Mouse (Mus musculus): ENCODE results near the gene Brpf1.
A peak's percentile ranks its signal among the peaks of the same experiment; 100 is the strongest.

Brpf1 gene

DNA sequence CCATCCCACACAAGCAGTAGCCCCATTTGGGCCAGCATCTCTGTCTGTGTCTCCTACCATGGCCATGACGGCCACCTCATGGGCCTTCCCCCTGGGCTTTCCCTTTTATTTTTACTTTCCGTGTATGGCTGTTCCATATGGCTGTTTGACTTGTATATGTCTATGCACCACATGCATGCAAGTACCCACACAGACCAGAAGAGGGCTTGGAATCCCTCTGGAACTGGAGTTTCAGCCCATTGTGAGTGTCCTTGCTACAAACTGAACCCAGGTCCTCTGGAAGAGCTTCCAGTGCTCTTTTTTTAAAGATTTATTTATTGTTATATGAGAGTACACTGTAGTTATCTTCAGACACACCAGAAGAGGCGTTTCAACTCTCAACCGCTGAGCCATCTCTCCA lies 54.5 kb downstream of the Brpf1 start:
- no peak for DNase-seq

DNA sequence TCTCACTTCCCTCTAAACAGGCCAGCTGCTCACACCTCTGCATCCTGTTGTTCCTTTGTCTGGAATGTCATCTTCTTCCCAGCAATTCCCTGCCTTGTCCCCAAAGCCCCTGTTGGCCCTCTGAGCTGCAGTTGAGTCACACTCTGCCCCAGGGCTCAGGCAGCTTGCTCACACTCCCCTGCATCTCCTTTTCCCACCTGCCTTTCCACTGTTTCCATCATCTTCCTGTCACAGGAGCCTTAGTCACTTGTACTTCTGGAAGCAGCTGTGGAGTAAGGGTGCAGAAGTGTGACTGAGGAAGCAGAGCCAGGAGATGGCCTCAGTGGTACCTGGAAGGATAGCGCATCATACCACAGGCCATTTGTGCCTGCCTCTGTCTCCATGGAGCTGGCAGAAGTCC lies 55.3 kb downstream of the Brpf1 start:
- DNase-seq = no peak

DNA sequence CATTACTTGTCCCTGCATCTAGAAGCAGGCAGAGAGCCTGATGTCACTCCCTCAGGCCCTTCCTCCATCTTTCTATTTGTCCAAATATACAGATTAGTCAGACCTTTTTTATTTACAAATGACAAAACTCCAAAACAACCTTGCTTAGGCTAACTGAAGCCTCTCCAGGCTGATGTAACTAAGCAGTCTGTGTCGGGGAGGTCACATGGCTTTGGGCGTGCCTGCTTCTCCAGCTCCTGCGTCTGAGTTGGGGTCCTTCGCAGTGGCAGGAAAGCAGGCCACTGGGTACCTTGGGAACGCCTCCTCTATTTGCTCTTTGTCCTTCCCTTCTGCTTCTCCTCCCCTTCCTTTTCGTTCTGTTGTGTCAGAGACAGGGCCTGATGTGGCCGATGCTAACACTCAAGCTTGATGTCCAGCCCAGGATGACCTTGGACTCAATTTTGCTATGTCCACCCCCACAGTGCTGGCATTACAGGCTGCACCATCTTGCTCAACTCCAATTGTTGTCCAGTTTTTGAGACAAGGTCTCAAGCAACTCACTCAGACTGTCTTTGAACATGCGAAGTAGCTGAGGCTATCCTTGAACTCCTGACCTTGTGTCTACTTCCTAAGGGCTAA lies 57.7 kb downstream of the Brpf1 start:
- DNase-seq = no peak

DNA sequence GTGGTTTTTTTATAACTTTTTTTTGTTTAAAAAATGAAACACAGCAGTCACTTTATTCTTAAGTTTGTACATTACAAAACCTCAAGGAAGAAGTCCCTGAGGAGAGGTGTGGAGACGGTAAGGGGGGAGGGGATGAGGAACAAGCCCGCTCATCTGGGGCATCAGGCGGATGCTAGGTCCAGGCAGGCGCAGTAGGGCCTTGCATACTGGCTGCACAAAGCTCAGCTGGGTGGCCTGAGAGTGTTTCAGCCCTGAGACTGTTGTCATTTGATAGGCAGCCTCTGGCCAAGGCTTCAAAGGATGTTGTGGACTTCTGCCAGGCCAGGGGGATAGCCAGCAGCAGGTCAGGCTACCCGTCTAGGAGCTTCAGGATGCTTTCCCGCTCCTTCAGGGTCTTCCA lies 59.7 kb downstream of the Brpf1 start:
- no peak for DNase-seq

DNA sequence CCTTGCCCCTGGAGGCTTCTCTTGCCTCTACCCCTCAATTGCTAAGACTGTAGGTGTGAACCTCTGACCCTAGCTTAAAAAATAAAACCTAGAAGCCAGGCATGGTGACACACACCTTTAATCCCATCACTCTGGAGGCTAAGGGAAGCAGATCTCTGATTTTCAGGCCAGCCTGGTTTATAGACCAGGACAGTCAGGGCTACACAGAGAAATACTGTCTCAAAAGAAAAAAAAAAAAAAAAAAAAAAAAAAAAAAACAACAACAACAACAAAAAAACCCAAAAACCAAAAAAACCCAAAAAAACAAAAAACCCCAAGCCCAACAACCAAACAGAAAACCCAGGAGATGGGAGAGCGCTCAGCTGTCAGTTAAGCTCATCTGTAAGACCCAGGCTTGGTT lies 60.6 kb downstream of the Brpf1 start:
- DNase-seq = no peak

DNA sequence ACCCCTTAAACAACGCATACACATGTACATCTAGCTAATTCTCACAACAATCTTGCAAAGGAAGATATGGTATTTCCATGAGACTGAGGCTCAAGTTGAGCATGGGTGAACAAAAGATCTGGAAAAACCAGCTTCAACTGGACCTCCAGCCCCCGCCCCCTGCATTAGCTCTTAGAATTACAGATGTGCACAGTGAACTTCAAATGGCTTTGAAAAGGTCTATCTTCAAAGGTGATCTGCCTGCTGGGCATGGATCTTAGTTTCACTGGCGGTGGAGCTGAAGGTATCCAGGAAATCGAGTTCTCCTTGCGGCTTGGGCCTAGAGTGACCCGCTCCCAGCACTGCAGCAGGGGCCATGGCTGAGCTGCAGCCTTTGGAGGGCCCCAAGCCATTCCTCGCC lies 61.2 kb downstream of the Brpf1 start:
- no peak for DNase-seq

DNA sequence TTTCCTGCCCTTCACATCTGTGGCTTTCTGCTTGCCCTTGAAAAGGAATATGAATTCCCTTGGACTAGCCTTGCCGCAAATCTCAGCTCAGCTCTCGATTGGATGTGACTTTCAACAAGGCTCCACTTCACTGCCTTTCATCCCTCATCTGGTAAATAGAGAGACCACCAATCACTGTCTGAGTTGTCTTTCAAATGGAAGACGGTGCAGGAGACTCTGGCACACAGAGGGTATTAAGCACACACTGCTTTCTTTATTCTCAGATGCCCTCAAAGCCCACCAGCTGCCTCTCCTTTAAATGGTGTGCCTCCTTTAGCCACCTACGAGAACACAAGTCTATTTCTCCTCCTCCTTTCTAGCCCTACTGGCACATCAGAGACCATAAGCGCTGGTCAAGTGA lies 61.6 kb downstream of the Brpf1 start:
- no peak for DNase-seq

DNA sequence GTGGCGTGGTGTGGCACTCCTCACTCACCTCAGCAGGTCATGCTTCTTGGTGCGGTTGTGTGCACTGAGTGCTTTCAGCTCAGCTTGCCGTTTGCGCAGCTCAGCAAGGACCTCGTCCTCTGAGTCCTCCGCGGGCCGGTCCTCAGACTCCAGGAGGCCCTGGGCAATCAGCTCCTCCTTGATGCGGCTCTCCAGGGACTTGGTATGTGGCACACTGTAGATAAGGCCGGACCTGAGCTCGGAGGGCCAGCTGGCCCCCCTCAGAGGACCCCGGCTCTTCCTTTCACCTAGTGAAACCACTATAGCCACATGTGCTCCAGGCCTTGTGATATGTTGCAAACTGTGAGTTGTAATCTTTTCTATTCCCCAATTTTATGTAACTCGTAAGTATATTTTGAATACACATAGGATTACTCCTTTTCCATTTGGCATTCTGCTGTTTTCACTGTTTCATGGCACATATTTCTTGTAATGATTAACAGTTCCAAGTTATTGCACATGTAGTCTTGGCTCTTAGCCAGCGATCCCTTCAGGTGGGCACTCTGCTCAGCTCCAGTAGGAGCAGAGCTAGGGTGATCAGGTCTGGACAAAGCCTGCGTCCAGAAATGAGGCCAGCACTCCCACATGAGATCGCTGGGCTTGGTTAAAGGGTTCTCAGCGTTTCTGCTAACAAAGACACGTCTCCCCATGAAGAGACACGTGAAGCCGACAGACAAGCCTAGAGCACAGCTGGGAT lies 63.4 kb downstream of the Brpf1 start:
- no peak for DNase-seq

DNA sequence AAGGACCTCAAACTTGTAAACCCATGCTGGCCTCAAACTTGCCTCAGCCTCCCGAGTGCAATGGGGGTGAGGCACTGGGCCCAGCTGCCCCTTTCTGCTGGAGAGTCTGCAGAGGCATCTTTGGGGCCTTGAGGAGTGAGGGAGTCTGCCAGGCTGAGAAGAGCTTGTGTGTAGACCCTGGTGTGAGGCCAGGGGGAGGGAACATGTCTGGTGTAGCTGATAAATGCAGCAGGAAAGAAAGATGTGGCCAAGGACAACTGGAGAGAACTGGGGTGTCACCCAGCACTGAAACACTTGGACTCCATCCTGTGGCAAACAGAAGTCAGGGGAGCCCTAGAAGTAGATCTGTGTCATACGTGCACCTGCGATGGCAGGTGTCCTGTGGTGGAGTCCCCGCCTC lies 66.6 kb downstream of the Brpf1 start:
- DNase-seq = peak; percentile 43

Measured in thymus, postnatal 4 days (tissue).